Mouse (Mus musculus) layer of hippocampus, adult 2 months (tissue): ENCODE results near the gene Vmn1r64. TPM values are rescaled to one million over a fixed set of nuclear protein-coding genes. Genes with fewer than 3 reads are reported as not detected.
"Not testable (repeated sequence)": the region's sequence is repeated elsewhere in the genome, so short reads cannot be mapped to it uniquely, and the experiment has no call there.

Source experiments
- DNase-seq, 2 experiments: peaks; one replicate each; pipeline ENCODE4 v3.0.0; 2022; ENCODE audit warnings: low spot score in 2 of 2
- H3K27ac ChIP-seq: fragments of 200-600 bp; 2 replicates; pipeline ENCODE4 v1.8.1; 2022
- H3K4me3 ChIP-seq: fragments of 200-600 bp; 2 replicates; pipeline ENCODE4 v1.8.1; 2022; ENCODE audit warnings: mild to moderate bottlenecking
- CTCF ChIP-seq: fragments of 200-600 bp; conservative IDR thresholded peaks from 2 replicates; pipeline ENCODE4 v1.8.1; 2022; ENCODE audit warnings: antibody characterized with exemption, mild to moderate bottlenecking, moderate library complexity
- long read RNA-seq, 2 experiments: library from polyadenylated mRNA; stranded (forward); transcript quantifications; one replicate each; pipeline ENCODE4 v2.0.0; 2021; ENCODE audit warnings: borderline mapping rate in 2 of 2
- total RNA-seq, 2 experiments: library from RNA; stranded (reverse); gene quantifications; 2 replicates each; pipeline ENCODE4 v1.2.3; 2021

The Vmn1r64 gene
- total RNA-seq, result not detected
- long read RNA-seq, experiment 1, result 0 reads
- long read RNA-seq, experiment 2, result 0 reads

- TF ChIP-seq CTCF, result no peak
- H3K4me3 ChIP-seq, result no peak within 1 kb of the TSS
- no peak for DNase-seq
- no peak within 1 kb of the TSS for H3K27ac ChIP-seq
These were observed at the start of gene Vmn1r64 for GRCm38 (mm10) chr7:5884442-5884841. Gene Vmn1r64, minus strand, starts transcription at chr7:5884542.

DNA sequence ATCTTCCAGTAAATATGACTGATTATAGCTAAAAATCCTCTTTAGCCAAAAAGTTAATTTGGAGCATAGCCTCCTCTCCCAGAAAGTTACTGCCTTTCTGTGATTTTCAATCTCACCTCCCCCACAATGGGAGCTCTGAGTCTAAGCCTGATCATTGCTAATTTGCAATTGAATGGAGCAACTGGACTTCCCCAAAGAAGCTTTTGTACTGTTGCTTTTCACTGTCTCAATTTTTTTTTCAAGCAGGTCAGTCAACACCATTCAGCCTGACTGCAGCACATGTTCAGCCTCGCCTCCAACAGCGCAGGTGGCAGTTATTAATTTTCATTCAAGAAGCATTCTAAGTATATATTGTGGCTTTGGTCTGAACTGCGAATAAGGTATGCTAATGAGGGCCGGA lies 14.9 kb upstream of the Vmn1r64 start:
- no peak for DNase-seq
- no peak for TF ChIP-seq CTCF
- Histone ChIP-seq H3K4me3 (no peak overlapping the region), H3K27ac (no peak overlapping the region)

GRCm38 (mm10) chr7:5897245-5897644 lies 12.9 kb upstream of the Vmn1r64 start:
- not testable (repeated sequence) for DNase-seq, H3K27ac ChIP-seq, H3K4me3 ChIP-seq

Other genes with a start within 250 kb of the Vmn1r64 start
- not detected for gene Vmn1r62, start 210.9 kb downstream of the Vmn1r64 start, total RNA-seq
- gene Vmn1r63, start 79.1 kb downstream of the Vmn1r64 start, total RNA-seq, result not detected
- gene Vmn1r65, start 126.5 kb upstream of the Vmn1r64 start, total RNA-seq, result not detected
- not detected for gene Nlrp4c, start 160.6 kb upstream of the Vmn1r64 start, total RNA-seq